Mouse (Mus musculus) myocyte (in vitro differentiated cells): Measurements from ENCODE around the gene Pramef8. TPM values are rescaled to one million over a fixed set of nuclear protein-coding genes. Genes with fewer than 3 reads are reported as not detected.

Experiments
- H3K27me3 ChIP-seq: one replicate; pipeline ENCODE4 v1.6.1; 2011; ENCODE audit not compliant: control insufficient read depth, insufficient read depth, insufficient read length
- H3K36me3 ChIP-seq: one replicate; pipeline ENCODE4 v1.6.1; 2011; ENCODE audit not compliant: control insufficient read depth, insufficient read depth
- H3K4me2 ChIP-seq: one replicate; pipeline ENCODE4 v1.6.1; 2011; ENCODE audit warnings: low read depth, control low read depth
- H3K4me3 ChIP-seq: one replicate; pipeline ENCODE4 v1.5.1; 2011; ENCODE audit warnings: mild to moderate bottlenecking, control low read depth, moderate library complexity
- H3K79me2 ChIP-seq: one replicate; pipeline ENCODE4 v1.6.1; 2011; ENCODE audit not compliant: control insufficient read depth, insufficient read depth
- H3ac ChIP-seq: one replicate; pipeline ENCODE4 v1.6.1; 2011; ENCODE audit not compliant: control insufficient read depth, insufficient read length
- CEBPB ChIP-seq: IDR thresholded peaks from 2 replicates; pipeline ENCODE4 v1.6.1; 2011; ENCODE audit warnings: mild to moderate bottlenecking, moderate library complexity; ENCODE audit not compliant: poor library complexity, insufficient read depth, severe bottlenecking
- E2F4 ChIP-seq: IDR thresholded peaks from one replicate; pipeline ENCODE4 v1.6.1; 2011; ENCODE audit warnings: mild to moderate bottlenecking, control low read depth, moderate library complexity; ENCODE audit not compliant: insufficient read depth
- MAX ChIP-seq: IDR thresholded peaks from one replicate; pipeline ENCODE4 v1.6.1; 2011; ENCODE audit warnings: low read depth, mild to moderate bottlenecking, control low read depth
- MYOD1 ChIP-seq, 3 experiments: IDR thresholded peaks; one replicate each; pipeline ENCODE4 v1.6.1; 2011; ENCODE audit warnings: control low read depth in 2 of 3, low read depth in 2 of 3, mild to moderate bottlenecking in 2 of 3, moderate library complexity in 1 of 3; ENCODE audit not compliant: insufficient read length in 2 of 3, control insufficient read depth in 1 of 3
- MYOG ChIP-seq, 3 experiments: IDR thresholded peaks; one replicate each; pipeline ENCODE4 v1.6.1; 2011; ENCODE audit warnings: control low read depth in 2 of 3, low read depth in 2 of 3, mild to moderate bottlenecking in 2 of 3; ENCODE audit not compliant: insufficient read length in 2 of 3, control insufficient read depth in 1 of 3, insufficient read depth in 1 of 3
- POLR2A ChIP-seq: IDR thresholded peaks from one replicate; pipeline ENCODE4 v1.6.1; 2011; ENCODE audit warnings: low read depth, mild to moderate bottlenecking, control low read depth, moderate library complexity; ENCODE audit not compliant: insufficient read length
- POLR2AphosphoS2 ChIP-seq: IDR thresholded peaks from one replicate; pipeline ENCODE4 v1.6.1; 2011; ENCODE audit warnings: low read depth, control low read depth; ENCODE audit not compliant: insufficient read length
- REST ChIP-seq: IDR thresholded peaks from one replicate; pipeline ENCODE4 v1.6.1; 2011; ENCODE audit warnings: mild to moderate bottlenecking, control low read depth, moderate library complexity; ENCODE audit not compliant: insufficient read depth, insufficient read length
- SRF ChIP-seq: IDR thresholded peaks from one replicate; pipeline ENCODE4 v1.6.1; 2011; ENCODE audit warnings: low read depth; ENCODE audit not compliant: control insufficient read depth, insufficient read length
- TCF12 ChIP-seq: IDR thresholded peaks from one replicate; pipeline ENCODE4 v1.6.1; 2011; ENCODE audit warnings: mild to moderate bottlenecking, control low read depth; ENCODE audit not compliant: poor library complexity, insufficient read depth, severe bottlenecking
- TCF3 ChIP-seq: IDR thresholded peaks from one replicate; pipeline ENCODE4 v1.6.1; 2011; ENCODE audit warnings: low read depth, control low read depth; ENCODE audit not compliant: insufficient read length
- USF1 ChIP-seq: IDR thresholded peaks from one replicate; pipeline ENCODE4 v1.6.1; 2011; ENCODE audit warnings: low read depth, mild to moderate bottlenecking, control low read depth, moderate library complexity
- polyA plus RNA-seq: library from polyadenylated mRNA; unstranded; fragments of >200 nt; fragmentation: generic; extraction: Trizol; gene quantifications from one replicate; pipeline ENCODE4 v1.2.1, GENCODE M21; 2012; ENCODE audit warnings: missing spikeins

The Pramef8 gene
- polyA plus RNA-seq = 12.6 TPM

- H3K79me2 ChIP-seq = peaks cover 26% of the 10 kb centered on the region
- H3K4me2 ChIP-seq = peak within 1 kb of the TSS; percentile 79
- H3K27me3 ChIP-seq = no peaks in the 10 kb centered on the region
- peak within 1 kb of the TSS; percentile 74 for H3K4me3 ChIP-seq
- TF ChIP-seq MYOG (IDR thresholded peaks at IDR 0.05; ENCODE audit: control insufficient read depth in 1 of 3, insufficient read depth in 1 of 3, insufficient read length in 2 of 3, low read depth in 2 of 3) (no peak), SRF (no peak), POLR2AphosphoS2 (peak; percentile 54), MYOD1 (IDR thresholded peaks at IDR 0.05; ENCODE audit: control insufficient read depth in 1 of 3, insufficient read length in 2 of 3, low read depth in 2 of 3) (no peak), REST (no peak), POLR2A (peak; percentile 50), TCF3 (no peak), MAX (no peak)
- no peak within 1 kb of the TSS for H3ac ChIP-seq
- peaks cover 11% of the 10 kb centered on the region for H3K36me3 ChIP-seq
Observed at GRCm38 (mm10) chr4:143412219-143413092, at the start of gene Pramef8. Gene Pramef8 (plus strand): TSS chr4:143412426.

DNA sequence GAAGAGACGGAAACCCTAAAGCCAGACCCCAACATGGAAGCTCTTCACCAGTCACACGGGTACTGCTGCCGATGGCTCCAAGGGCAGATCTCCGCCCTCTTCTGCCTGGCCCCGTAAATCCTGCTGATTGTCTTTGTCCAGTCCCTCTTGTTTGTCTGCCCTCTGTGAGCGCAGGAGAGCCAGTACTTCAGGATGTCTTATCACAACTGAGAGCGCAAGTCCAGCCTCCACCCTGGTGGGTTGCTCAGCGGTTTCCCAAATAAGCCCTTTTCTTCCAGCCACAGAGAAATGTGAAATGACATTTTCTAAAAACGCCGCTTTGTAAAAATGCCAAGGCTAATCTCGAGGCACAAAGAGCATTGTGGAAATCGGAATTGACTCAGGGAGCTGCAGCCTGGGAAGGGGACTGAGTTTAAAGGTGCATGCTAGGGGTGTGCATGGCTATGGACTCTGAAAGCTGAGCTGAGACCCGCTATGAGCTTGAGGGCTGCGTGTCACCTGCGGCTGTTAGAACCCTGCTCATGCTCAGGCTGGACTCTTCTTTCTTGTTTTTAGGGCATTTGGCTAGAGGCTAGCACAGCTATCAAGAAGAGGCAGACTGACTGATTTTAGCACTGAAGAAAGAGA, 45.7 kb upstream of the Pramef8 start:
- Histone ChIP-seq H3K27me3 (no peaks in the 10 kb centered on the region), H3K4me2 (no peak overlapping the region), H3K4me3 (no peak overlapping the region), H3K79me2 (no peaks in the 10 kb centered on the region), H3ac (no peak overlapping the region), H3K36me3 (no peaks in the 10 kb centered on the region)
- TF ChIP-seq TCF12 (no peak), TCF3 (no peak), USF1 (no peak), SRF (no peak)

- Histone ChIP-seq H3K4me3 (no peak overlapping the region), H3K36me3 (no peaks in the 10 kb centered on the region), H3K4me2 (no peak overlapping the region), H3K27me3 (peaks cover 27% of the 10 kb centered on the region), H3ac (no peak overlapping the region), H3K79me2 (no peaks in the 10 kb centered on the region)
- no peak for TF ChIP-seq USF1
- TF ChIP-seq MYOD1 (IDR thresholded peaks at IDR 0.05; ENCODE audit: control insufficient read depth in 1 of 3, insufficient read length in 2 of 3, low read depth in 2 of 3) = no peak
- TF ChIP-seq TCF3 = no peak
- no peak for TF ChIP-seq MAX
Observed at GRCm38 (mm10) chr4:143379480-143379879, 32.7 kb upstream of the Pramef8 start.

DNA sequence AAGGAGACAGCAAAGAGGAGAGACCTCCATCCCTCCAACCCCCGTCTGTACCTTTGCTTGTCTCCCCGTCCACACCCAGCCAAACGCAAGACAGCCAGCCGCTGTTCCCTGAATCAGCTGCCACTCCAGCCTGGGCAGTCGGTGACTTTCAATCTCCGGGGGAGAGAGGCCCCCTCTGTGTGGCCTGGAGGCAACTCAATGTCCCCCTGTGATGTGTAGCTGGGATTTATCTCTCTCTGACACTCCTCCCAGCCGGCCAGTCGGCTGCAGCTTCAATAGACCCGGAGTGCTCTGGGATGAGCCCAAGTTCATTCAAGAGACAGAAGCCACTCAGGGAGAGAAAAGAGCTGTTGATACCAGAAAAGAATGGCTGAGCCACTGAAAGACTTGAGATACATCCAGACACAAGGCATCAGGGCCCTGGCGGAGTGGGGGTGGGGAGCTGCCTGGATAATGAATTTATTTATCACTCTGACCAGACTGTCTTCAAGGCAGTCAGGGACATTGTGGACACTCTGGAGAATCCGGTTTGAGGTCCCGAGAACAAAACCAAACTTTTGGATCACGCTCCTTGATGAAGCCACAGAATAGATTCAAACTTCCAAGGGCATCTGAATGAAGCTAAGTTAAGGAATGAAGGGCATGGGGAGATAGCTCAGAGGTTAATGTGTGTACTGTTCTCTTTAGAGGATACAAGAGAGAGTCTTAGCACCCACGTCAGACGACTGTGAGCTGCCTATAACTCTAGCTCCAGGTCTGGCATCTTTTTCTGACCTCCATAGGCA, 32.1 kb upstream of the Pramef8 start:
- no peak overlapping the region for H3K4me3 ChIP-seq
- no peak overlapping the region for H3K4me2 ChIP-seq
- H3K79me2 ChIP-seq = no peaks in the 10 kb centered on the region
- no peak for TF ChIP-seq SRF
- no peak for TF ChIP-seq TCF12
- TF ChIP-seq TCF3 = no peak
- TF ChIP-seq CEBPB = no peak
- no peak for TF ChIP-seq USF1
- no peak for TF ChIP-seq MYOD1 (IDR thresholded peaks at IDR 0.05; ENCODE audit: control insufficient read depth in 1 of 3, insufficient read length in 2 of 3, low read depth in 2 of 3)
- no peak for TF ChIP-seq POLR2A
- no peak overlapping the region for H3ac ChIP-seq
- H3K36me3 ChIP-seq = no peaks in the 10 kb centered on the region
- H3K27me3 ChIP-seq = peaks cover 27% of the 10 kb centered on the region

GRCm38 (mm10) chr4:143380716-143381004, 31.6 kb upstream of the Pramef8 start:
- no peak overlapping the region for H3ac ChIP-seq
- no peak overlapping the region for H3K4me3 ChIP-seq
- no peak for TF ChIP-seq POLR2A
- TF ChIP-seq MAX = no peak
- no peak for TF ChIP-seq USF1
- no peak for TF ChIP-seq REST
- no peak for TF ChIP-seq MYOG (IDR thresholded peaks at IDR 0.05; ENCODE audit: control insufficient read depth in 1 of 3, insufficient read depth in 1 of 3, insufficient read length in 2 of 3, low read depth in 2 of 3)
- TF ChIP-seq CEBPB = no peak
- no peak for TF ChIP-seq TCF12
- no peak for TF ChIP-seq POLR2AphosphoS2
- TF ChIP-seq E2F4 = no peak
- TF ChIP-seq MYOD1 (IDR thresholded peaks at IDR 0.05; ENCODE audit: control insufficient read depth in 1 of 3, insufficient read length in 2 of 3, low read depth in 2 of 3) = no peak
- TF ChIP-seq TCF3 = no peak
- no peak for TF ChIP-seq SRF
- H3K27me3 ChIP-seq = peaks cover 27% of the 10 kb centered on the region
- H3K79me2 ChIP-seq = no peaks in the 10 kb centered on the region
- H3K4me2 ChIP-seq = no peak overlapping the region
- H3K36me3 ChIP-seq = no peaks in the 10 kb centered on the region
